Mouse (Mus musculus) megakaryocyte, adult 5-6 weeks (primary cell): Measurements from ENCODE around the gene Decr2. TPM values are rescaled to one million over a fixed set of nuclear protein-coding genes. Genes with fewer than 3 reads are reported as not detected.

Experiments
- total RNA-seq, 2 experiments: library from RNA; stranded (forward) in 1 of 2; stranded (reverse) in 1 of 2; fragments of 153-499, 151-499 nt in 1 of 2; fragments of 221-1000, 200-1000 nt in 1 of 2; gene quantifications; 2 replicates each; pipeline versions ENCODE4 v1.2.3 to v1.2.4; 2015 to 2017

Decr2 gene
- total RNA-seq, 2 experiments from 2014 or later: 4.8 to 11.9 TPM

Other genes starting within 250 kb of the Decr2 start
- gene Gm20683, start 248.6 kb downstream of the Decr2 start, total RNA-seq (2015): 0.07 TPM in 1 of 2 replicates, not detected in the other
- gene Gm20683, start 248.6 kb downstream of the Decr2 start, total RNA-seq (2017): 0.33 TPM in 1 of 2 replicates, not detected in the other
- 14.0 and 15.6 TPM in 2 replicates for gene Rhot2, start 245.5 kb downstream of the Decr2 start, total RNA-seq (2015)
- 13.9 and 30.4 TPM in 2 replicates for gene Rhot2, start 245.5 kb downstream of the Decr2 start, total RNA-seq (2017)
- gene Wdr90, start 228.8 kb downstream of the Decr2 start, total RNA-seq (2015): 17.3 and 19.3 TPM in 2 replicates
- 7.8 and 9.5 TPM in 2 replicates for gene Wdr90, start 228.8 kb downstream of the Decr2 start, total RNA-seq (2017)
- 1.8 and 3.5 TPM in 2 replicates for gene Mcrip2, start 221.6 kb downstream of the Decr2 start, total RNA-seq (2015)
- 3.1 and 4.1 TPM in 2 replicates for gene Mcrip2, start 221.6 kb downstream of the Decr2 start, total RNA-seq (2017)
- gene Mettl26, start 215.3 kb downstream of the Decr2 start, total RNA-seq (2015): 18.9 and 20.3 TPM in 2 replicates
- gene Mettl26, start 215.3 kb downstream of the Decr2 start, total RNA-seq (2017): 3.7 and 6.0 TPM in 2 replicates
- gene Wfikkn1, start 209.5 kb downstream of the Decr2 start, total RNA-seq (2015): 1.0 and 1.6 TPM in 2 replicates
- 0.04 and 0.15 TPM in 2 replicates for gene Wfikkn1, start 209.5 kb downstream of the Decr2 start, total RNA-seq (2017)
- 7.9 and 12.8 TPM in 2 replicates for gene Rab40c, start 170.6 kb downstream of the Decr2 start, total RNA-seq (2015)
- gene Rab40c, start 170.6 kb downstream of the Decr2 start, total RNA-seq (2017): 9.1 and 16.1 TPM in 2 replicates
- 44.2 and 45.2 TPM in 2 replicates for gene Pigq, start 145.4 kb downstream of the Decr2 start, total RNA-seq (2015)
- gene Pigq, start 145.4 kb downstream of the Decr2 start, total RNA-seq (2017): 33.8 and 36.5 TPM in 2 replicates
- gene Nhlrc4, start 145.4 kb downstream of the Decr2 start, total RNA-seq (2015): not detected in 2 replicates
- not detected in 2 replicates for gene Nhlrc4, start 145.4 kb downstream of the Decr2 start, total RNA-seq (2017)
- not detected in 2 replicates for gene A930017K11Rik, start 137.8 kb downstream of the Decr2 start, total RNA-seq (2015)
- not detected in 2 replicates for gene A930017K11Rik, start 137.8 kb downstream of the Decr2 start, total RNA-seq (2017)
- 9.1 and 10.4 TPM in 2 replicates for gene Capn15, start 104.5 kb downstream of the Decr2 start, total RNA-seq (2015)
- 3.5 and 3.7 TPM in 2 replicates for gene Capn15, start 104.5 kb downstream of the Decr2 start, total RNA-seq (2017)
- gene Rab11fip3, start 20.8 kb downstream of the Decr2 start, total RNA-seq (2015): 0.71 and 1.3 TPM in 2 replicates
- 0.70 and 2.5 TPM in 2 replicates for gene Rab11fip3, start 20.8 kb downstream of the Decr2 start, total RNA-seq (2017)
- gene Nme4, start 5.3 kb upstream of the Decr2 start, total RNA-seq (2015): 2.3 and 3.5 TPM in 2 replicates
- gene Nme4, start 5.3 kb upstream of the Decr2 start, total RNA-seq (2017): 4.2 and 8.2 TPM in 2 replicates
- gene Tmem8, start 23.0 kb upstream of the Decr2 start, total RNA-seq (2015): 13.1 and 20.1 TPM in 2 replicates
- gene Tmem8, start 23.0 kb upstream of the Decr2 start, total RNA-seq (2017): 11.6 and 14.8 TPM in 2 replicates
- gene Mrpl28, start 33.2 kb upstream of the Decr2 start, total RNA-seq (2015): 74.1 and 78.0 TPM in 2 replicates
- 35.1 and 35.4 TPM in 2 replicates for gene Mrpl28, start 33.2 kb upstream of the Decr2 start, total RNA-seq (2017)
- 24.2 and 31.9 TPM in 2 replicates for gene Axin1, start 48.4 kb upstream of the Decr2 start, total RNA-seq (2015)
- 176 and 255 TPM in 2 replicates for gene Axin1, start 48.4 kb upstream of the Decr2 start, total RNA-seq (2017)
- 0.60 and 4.2 TPM in 2 replicates for gene Pdia2, start 108.8 kb upstream of the Decr2 start, total RNA-seq (2015)
- 0.28 and 0.55 TPM in 2 replicates for gene Pdia2, start 108.8 kb upstream of the Decr2 start, total RNA-seq (2017)
- not detected in 2 replicates for gene Rgs11, start 112.6 kb upstream of the Decr2 start, total RNA-seq (2015)
- gene Rgs11, start 112.6 kb upstream of the Decr2 start, total RNA-seq (2017): 0.55 TPM in 1 of 2 replicates, not detected in the other
- not detected in 2 replicates for gene Arhgdig, start 117.4 kb upstream of the Decr2 start, total RNA-seq (2015)
- not detected in 2 replicates for gene Arhgdig, start 117.4 kb upstream of the Decr2 start, total RNA-seq (2017)
- gene Fam234a, start 153.9 kb upstream of the Decr2 start, total RNA-seq (2015): 24.5 and 28.1 TPM in 2 replicates
- gene Fam234a, start 153.9 kb upstream of the Decr2 start, total RNA-seq (2017): 27.7 and 28.6 TPM in 2 replicates
- 29.9 and 36.5 TPM in 2 replicates for gene Luc7l, start 162.6 kb upstream of the Decr2 start, total RNA-seq (2015)
- gene Luc7l, start 162.6 kb upstream of the Decr2 start, total RNA-seq (2017): 50.6 and 52.7 TPM in 2 replicates